Mouse (Mus musculus): ENCODE measurements at regions not wholly inside any gene's neighbourhood (a gene's known extent, or its start where the extent isn't known, plus 50 kb on each side); places are given as distances from the start of the nearest gene placed in this dataset.

GRCm38 (mm10) chr1:76137701-76138100, 591.6 kb downstream of the Slc4a3 start:
- WGBS = 82% methylated on average over 6 of the region's 6 CpGs

DNA sequence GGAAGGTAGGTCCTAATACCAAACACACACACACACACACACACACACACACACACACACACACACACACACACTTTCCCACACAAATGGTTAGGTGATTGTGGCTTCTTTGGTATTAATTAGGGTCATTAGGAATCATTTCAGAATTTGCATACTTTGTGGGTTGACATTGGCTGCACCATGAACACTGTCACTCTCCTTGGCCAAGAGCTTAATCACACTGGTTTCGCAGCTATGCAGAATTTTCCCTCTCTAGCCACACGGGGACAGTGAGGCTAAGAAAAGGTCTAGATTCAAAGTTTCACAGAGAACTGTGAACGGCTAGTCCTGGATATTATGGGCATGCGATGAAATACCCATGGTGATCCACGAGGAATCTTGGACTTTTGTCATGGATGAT, 597.5 kb downstream of the Slc4a3 start:
- TF ChIP-seq POLR2A (IDR thresholded peaks at IDR 0.05; ENCODE audit: borderline replicate concordance, extremely low read depth, low read depth, low read length) (no peak), CTCF (IDR thresholded peaks at IDR 0.05; ENCODE audit: insufficient read depth, low read length) (no peak)
- no peak for DNase-seq
- Histone ChIP-seq H3K4me3 (replicated peaks; ENCODE audit: extremely low read depth, low read depth, low read length) (no peak overlapping the region), H3K4me1 (ENCODE audit: control insufficient read depth, insufficient read depth, low read length) (no peaks in the 10 kb centered on the region)
- WGBS = 78% methylated on average over 5 of the region's 5 CpGs

More at GRCm38 (mm10) chr1:76137701-76138100, 591.6 kb downstream of the Slc4a3 start:
- no peak for DNase-seq
- H3K4me1 ChIP-seq (ENCODE audit: control insufficient read depth, insufficient read depth, low read length) = no peaks in the 10 kb centered on the region
- H3K4me3 ChIP-seq (replicated peaks; ENCODE audit: extremely low read depth, low read depth, low read length) = no peak overlapping the region
- TF ChIP-seq POLR2A (IDR thresholded peaks at IDR 0.05; ENCODE audit: borderline replicate concordance, extremely low read depth, low read depth, low read length) = no peak
- TF ChIP-seq CTCF (IDR thresholded peaks at IDR 0.05; ENCODE audit: insufficient read depth, low read length) = no peak

GRCm38 (mm10) chr1:76148963-76149362, 602.9 kb downstream of the Slc4a3 start:
- DNase-seq = no peak
- Histone ChIP-seq H3K4me1 (ENCODE audit: control insufficient read depth, insufficient read depth, low read length) (no peaks in the 10 kb centered on the region), H3K4me3 (replicated peaks; ENCODE audit: extremely low read depth, low read depth, low read length) (no peak overlapping the region)
- WGBS = 81% methylated on average over 2 of the region's 2 CpGs
- TF ChIP-seq POLR2A (IDR thresholded peaks at IDR 0.05; ENCODE audit: borderline replicate concordance, extremely low read depth, low read depth, low read length) = no peak
- TF ChIP-seq CTCF (IDR thresholded peaks at IDR 0.05; ENCODE audit: insufficient read depth, low read length) = no peak

DNA sequence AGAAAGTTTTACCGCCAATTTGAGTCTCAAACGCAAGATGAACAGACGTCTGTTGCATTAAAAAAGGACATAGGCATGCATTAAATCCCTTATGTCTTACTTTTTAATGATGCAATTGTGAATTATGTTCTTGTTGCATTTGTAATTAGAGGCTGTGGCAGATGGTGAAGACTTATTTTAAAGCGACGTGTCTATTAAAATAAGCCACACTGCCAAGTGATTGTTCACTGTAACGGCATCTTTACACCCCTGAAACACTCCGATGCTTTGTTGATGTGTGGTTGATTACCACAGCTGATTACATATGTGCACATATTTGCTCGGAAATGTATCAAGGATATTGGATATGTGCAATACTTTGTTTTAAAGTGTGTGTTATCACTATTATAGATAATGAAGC, 610.2 kb downstream of the Slc4a3 start:
- WGBS = 76% methylated on average over 8 of the region's 8 CpGs
- Histone ChIP-seq H3K4me3 (replicated peaks; ENCODE audit: extremely low read depth, low read depth, low read length) (no peak overlapping the region), H3K4me1 (ENCODE audit: control insufficient read depth, insufficient read depth, low read length) (no peaks in the 10 kb centered on the region)
- no peak for DNase-seq
- TF ChIP-seq CTCF (IDR thresholded peaks at IDR 0.05; ENCODE audit: insufficient read depth, low read length) (no peak), POLR2A (IDR thresholded peaks at IDR 0.05; ENCODE audit: borderline replicate concordance, extremely low read depth, low read depth, low read length) (no peak)

DNA sequence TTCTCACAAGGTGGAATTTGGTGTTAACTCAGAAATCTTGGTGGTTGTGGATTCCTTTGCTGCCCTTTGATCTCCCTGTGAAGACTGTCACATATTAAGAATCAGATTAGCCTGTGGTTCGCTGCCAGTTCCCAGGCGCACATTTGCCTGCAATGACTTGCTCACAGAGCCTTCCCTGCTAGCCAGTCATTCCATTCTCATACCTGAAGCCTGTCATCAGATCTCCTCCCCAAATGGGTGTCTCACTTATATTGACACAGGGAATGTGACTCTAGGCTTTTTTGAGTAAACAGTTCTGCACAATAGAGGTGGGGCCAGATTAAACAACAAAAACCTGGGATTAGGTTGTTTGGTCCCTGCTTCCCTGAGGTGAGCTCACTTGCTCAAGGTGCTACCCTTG, 621.4 kb downstream of the Slc4a3 start:
- 63% methylated on average over 2 of the region's 2 CpGs for WGBS
- no peak for DNase-seq
- no peak overlapping the region for H3K4me3 ChIP-seq (replicated peaks; ENCODE audit: extremely low read depth, low read depth, low read length)

DNA sequence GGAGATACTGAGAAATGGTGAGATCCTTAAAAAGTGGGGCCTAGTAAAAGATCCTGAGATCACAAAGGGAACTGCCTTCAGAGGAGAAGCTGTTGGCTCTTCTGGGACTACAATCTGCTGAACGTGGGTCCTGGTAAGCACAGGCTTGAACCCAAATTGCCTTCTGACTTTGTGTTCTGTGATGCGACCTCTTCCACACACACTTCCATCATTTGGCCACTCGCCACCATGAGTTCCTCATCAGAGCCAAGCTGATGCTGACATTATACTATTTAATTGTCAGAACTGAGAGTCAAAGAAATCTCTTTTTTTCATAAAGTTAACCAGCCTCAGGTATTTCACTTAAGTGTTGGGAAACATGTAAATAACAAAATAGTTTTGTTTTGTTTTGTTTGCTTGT, 635.1 kb downstream of the Slc4a3 start:
- no peak for DNase-seq
- no peak for TF ChIP-seq CTCF (IDR thresholded peaks at IDR 0.05; ENCODE audit: insufficient read depth, low read length)
- no peak for TF ChIP-seq POLR2A (IDR thresholded peaks at IDR 0.05; ENCODE audit: borderline replicate concordance, extremely low read depth, low read depth, low read length)
- Histone ChIP-seq H3K4me1 (ENCODE audit: control insufficient read depth, insufficient read depth, low read length) (no peaks in the 10 kb centered on the region), H3K4me3 (replicated peaks; ENCODE audit: extremely low read depth, low read depth, low read length) (no peak overlapping the region)
- 67% methylated on average over 3 of the region's 3 CpGs for WGBS

More for the DNA sequence above, 621.4 kb downstream of the Slc4a3 start:
- TF ChIP-seq CTCF (IDR thresholded peaks at IDR 0.05; ENCODE audit: insufficient read depth, low read length) (no peak), POLR2A (IDR thresholded peaks at IDR 0.05; ENCODE audit: borderline replicate concordance, extremely low read depth, low read depth, low read length) (no peak)
- no peaks in the 10 kb centered on the region for H3K4me1 ChIP-seq (ENCODE audit: control insufficient read depth, insufficient read depth, low read length)

DNA sequence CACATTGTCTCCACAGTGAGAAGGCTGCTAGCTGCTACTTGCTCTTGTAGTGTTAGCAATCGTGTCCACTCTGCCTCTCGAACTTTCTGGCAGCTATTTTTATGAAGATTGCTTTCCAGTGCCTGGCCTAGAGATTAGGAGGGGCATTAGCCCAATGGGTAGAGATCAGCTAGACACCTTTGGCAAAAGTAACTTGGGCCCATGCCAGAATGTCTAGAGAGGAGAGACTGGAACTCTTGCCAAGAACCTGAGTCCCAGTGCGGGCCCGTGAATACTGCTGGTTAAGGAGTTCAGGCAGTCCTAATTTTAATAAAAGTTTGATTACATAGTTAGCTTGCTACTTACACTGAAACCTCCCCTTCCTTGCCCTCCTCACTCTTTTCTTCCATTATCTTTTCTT, 648.8 kb downstream of the Slc4a3 start:
- Histone ChIP-seq H3K4me3 (replicated peaks; ENCODE audit: extremely low read depth, low read depth, low read length) (no peak overlapping the region), H3K4me1 (ENCODE audit: control insufficient read depth, insufficient read depth, low read length) (no peaks in the 10 kb centered on the region)
- 46% methylated on average over 4 of the region's 4 CpGs for WGBS
- DNase-seq = no peak
- TF ChIP-seq CTCF (IDR thresholded peaks at IDR 0.05; ENCODE audit: insufficient read depth, low read length) = no peak
- TF ChIP-seq POLR2A (IDR thresholded peaks at IDR 0.05; ENCODE audit: borderline replicate concordance, extremely low read depth, low read depth, low read length) = no peak

GRCm38 (mm10) chr1:76197651-76198050, 651.6 kb downstream of the Slc4a3 start:
- no peak for DNase-seq
- no peaks in the 10 kb centered on the region for H3K4me1 ChIP-seq (ENCODE audit: control insufficient read depth, insufficient read depth, low read length)
- TF ChIP-seq POLR2A (IDR thresholded peaks at IDR 0.05; ENCODE audit: borderline replicate concordance, extremely low read depth, low read depth, low read length) (no peak), CTCF (IDR thresholded peaks at IDR 0.05; ENCODE audit: insufficient read depth, low read length) (no peak)
- WGBS = 74% methylated on average over 3 of the region's 3 CpGs
- no peak overlapping the region for H3K4me3 ChIP-seq (replicated peaks; ENCODE audit: extremely low read depth, low read depth, low read length)

DNA sequence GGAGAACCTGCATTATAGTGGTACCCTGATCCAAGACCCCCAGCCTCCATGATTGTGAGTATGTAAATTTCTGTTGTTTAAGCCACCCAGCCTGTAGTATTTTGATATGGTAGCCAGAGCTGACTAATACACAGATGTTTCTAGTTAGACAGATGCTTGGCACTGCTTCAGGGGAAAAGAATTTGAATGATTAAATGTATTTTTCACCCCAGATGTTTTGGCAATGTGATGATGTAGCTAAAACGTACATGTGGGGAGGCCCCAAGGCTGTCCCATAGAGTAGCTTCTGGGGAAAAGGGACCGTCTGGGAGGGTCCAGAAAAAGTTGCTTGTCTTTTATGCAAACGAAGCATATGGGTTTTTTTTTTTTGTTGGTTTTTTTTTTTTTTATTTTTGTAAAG, 654.8 kb downstream of the Slc4a3 start:
- H3K4me3 ChIP-seq (replicated peaks; ENCODE audit: extremely low read depth, low read depth, low read length) = no peak overlapping the region
- DNase-seq = no peak
- TF ChIP-seq CTCF (IDR thresholded peaks at IDR 0.05; ENCODE audit: insufficient read depth, low read length) (no peak), POLR2A (IDR thresholded peaks at IDR 0.05; ENCODE audit: borderline replicate concordance, extremely low read depth, low read depth, low read length) (no peak)
- WGBS = 61% methylated on average over 3 of the region's 3 CpGs
- H3K4me1 ChIP-seq (ENCODE audit: control insufficient read depth, insufficient read depth, low read length) = no peaks in the 10 kb centered on the region

DNA sequence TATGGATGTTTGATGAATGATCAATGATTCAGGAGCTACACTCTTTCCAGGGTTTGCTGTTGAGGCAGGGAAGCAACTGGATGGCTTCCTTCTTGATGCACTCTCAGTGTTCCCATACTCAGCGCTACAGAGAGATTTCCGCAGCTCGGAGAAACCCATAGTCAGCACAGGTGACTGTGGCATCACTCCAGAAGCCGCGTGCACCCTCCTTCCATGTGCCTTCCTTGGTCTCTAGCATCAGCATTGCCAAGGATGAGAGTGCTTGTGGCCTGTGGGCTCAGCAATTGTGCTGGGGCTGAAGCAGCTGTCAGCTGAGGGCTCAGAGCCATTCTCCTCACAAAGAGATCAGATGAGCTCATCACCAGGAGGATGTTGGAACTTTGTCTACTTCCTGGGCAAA, 666.4 kb downstream of the Slc4a3 start:
- WGBS = 96% methylated on average over 5 of the region's 5 CpGs
- no peak overlapping the region for H3K4me3 ChIP-seq (replicated peaks; ENCODE audit: extremely low read depth, low read depth, low read length)
- no peak for DNase-seq
- H3K4me1 ChIP-seq (ENCODE audit: control insufficient read depth, insufficient read depth, low read length) = no peaks in the 10 kb centered on the region
- TF ChIP-seq POLR2A (IDR thresholded peaks at IDR 0.05; ENCODE audit: borderline replicate concordance, extremely low read depth, low read depth, low read length) (no peak), CTCF (IDR thresholded peaks at IDR 0.05; ENCODE audit: insufficient read depth, low read length) (no peak)
